Mouse (Mus musculus) testis, postnatal 14 days (tissue): ENCODE results near the gene Smox.
"Not testable (repeated sequence)": the region's sequence is repeated elsewhere in the genome, so short reads cannot be mapped to it uniquely, and the experiment has no call there.

Source experiments
- DNase-seq: peaks from one replicate; pipeline ENCODE4 v3.0.0; 2021; ENCODE audit warnings: low spot score

The Smox gene

DNA sequence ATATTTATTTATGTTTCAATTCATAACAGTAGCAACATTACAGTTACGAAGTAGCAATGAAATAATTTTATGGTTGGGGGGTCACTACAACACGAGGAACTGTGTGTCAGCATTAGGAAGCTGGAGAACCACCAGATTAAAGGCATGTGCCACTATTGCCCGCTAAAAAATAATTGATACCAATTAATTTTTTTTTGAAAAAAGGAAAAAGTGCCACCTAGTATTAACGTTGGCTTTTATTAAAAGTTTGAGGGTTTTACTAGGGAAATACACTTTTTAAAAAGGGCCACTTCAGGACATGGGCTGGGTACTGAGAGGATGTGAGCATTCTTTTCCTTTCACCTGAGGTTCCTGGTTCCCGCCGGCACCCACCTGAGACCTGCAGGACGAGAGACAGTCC lies at the start of gene Smox:
Smox (plus strand) TSS at position 301 of the 400 bp plus-strand sequence.
- no peak for DNase-seq

DNA sequence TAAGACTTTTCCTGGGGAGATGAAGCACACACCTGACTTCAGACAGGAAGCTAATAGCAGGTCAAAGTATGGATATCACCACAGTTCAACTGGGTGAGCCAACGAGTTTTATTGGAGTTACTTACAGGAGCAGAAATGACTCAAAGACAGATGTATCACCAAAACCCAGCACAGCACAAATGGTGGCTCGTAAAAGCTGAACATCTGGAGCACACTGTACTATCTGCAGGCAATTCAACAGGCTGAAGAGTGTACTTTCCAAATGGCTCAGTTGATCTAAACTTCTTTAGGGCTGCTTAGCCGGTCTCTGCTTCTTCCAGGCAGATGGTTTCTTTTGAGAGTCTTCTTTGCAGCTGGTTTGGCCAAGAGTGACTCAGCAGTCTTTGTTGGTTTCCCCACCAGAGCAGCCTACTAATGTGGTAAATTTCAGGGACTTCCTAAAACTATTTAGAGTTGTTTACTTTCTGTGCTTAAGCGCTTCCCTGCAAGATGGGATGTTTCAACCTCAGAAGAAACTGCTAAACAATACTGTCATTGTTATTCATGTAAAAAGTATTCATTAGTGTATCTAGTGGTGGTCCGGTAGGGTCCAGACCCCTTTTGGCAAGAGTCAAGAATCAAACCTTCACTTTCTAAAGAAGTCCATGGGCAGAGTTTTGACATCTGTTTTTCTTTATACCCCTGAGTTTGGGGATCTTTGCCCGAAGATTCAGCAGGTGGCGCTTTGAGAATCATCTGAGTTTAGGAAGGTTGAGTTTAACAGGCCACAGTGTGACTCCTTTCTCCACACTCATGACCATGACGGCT lies 48.0 kb upstream of the Smox start:
- no peak for DNase-seq

DNA sequence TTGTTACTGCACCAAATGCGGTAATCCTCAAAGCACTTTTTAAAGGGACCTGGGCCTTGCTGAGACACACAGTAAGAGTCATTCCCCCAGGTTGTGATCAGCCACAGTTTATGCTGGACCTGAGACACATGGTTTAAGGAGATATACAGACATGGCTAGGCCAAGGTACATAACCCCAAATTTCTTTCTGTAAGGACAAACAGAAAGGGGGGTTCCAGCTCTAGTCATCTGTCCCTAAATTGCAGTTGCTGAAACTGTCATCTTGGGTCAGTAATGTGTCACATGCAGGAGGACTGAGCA lies 47.5 kb upstream of the Smox start:
- no peak for DNase-seq

DNA sequence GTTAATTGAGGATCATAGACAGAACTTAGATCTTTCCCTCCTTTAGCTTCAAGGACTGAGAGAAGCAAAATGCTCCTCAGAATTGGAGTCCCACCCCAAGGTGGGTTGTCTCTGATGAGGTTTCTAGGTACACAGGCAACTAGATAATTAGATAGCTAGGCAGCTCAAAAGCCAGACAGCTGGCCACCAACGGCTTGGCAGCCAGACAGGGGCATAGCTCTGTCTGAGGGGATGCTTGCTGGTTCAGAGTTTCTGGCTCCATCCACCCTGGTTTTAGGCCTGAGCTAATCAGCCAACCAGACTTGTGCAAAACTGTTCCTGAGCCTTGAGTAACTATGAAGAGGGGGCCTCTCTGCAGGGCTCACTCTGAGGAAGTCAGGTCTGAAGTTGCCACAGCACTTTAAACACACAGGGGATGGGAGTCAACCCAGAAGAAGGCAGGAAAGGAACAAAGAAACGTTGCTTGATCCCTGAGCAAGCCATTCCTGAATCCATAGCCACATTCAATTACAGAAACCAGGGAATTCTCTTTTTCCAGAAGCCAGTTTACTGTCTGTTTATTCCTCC lies 44.8 kb upstream of the Smox start:
- DNase-seq, result no peak

DNA sequence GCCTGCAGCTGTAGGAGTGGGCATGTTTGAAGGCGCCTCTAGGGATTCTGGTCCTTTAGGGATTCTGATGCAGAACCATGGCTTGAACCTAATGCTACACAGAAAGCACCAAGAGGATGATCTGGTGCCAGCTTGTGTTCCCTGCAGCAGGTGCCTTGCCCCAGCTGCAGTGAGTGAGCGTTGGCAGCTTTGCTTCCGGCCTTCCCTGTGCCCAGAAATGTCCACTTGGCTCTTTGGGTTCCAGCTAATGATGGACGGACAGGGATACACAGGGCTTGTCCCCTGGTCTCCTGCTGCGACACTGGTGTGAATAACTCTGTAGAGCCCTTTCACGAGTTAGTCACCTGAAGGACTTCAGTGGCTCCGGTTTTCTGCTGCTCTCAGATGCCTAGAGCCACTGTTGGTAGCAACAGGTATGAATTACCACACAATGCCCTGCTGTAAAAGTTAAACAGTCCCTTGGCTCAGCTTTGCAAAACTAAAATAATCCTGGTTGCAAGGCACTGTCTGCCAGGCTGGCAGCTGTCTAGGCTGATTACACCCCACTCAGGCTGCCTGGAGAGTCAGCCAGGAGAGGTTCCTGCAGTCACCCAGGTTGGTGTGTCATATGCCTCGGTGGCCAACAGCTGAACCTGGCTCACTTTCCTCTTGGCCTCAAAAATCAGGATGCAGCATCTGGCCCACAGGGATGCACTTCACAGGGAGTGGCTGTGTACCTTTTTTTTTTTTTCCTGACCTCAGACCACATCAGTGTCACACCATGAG lies 43.5 kb upstream of the Smox start:
- no peak for DNase-seq

DNA sequence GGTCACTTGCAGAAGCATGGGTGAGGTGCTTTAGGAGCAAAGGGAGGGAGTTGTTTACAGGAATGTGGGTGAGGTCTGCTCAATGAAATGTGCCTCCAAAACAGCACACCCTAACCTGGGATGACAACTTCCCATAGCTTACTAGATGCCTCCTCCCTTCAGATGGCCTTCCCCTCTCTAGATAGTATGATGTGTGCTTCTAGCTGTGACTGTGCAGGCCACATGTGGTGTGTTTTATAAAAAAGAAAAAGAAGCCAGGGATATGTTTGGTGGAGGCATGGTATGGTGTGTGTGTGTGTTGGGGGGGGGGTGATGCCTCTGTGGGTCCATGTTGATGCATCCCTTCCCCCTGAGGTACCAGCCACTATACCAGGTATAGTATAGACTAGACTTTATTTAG lies 42.9 kb upstream of the Smox start:
- DNase-seq, result no peak

DNA sequence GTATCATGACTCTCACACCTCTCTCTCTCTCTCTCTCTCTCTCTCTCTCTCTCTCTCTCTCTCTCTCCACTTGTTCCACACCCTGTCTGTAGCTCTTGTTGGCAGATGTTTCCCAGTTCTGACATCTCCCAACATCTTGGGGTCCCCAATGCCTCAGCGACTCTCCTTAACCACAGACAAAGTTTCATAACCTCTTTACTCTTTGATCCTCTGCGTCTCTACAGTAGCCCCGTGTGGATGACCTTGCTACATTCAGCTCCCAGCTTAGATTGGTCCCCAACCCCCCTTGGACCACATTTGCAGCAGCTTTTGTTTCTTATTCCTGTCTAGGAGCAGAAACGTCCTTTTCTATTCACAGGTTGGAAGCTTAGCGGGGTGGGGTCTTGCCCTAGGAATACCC lies 41.6 kb upstream of the Smox start:
- DNase-seq, result no peak

DNA sequence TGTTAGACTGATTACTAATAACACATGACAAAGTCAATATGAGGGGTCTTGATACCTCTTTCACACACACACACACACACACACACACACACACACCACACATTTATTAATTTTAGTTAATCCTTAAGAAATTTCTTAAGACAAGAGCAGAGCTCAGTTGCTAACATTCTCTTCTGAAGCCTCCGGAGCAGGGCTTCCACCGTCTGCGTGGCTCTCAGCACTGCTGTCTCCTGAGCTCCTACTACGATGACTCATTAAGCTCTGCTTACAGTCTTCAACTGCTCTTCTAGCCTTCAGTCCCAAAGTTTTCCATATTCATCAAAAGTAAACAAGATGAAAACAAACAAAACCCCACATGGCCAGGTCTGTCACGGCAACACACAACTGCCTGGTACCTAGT lies 40.8 kb upstream of the Smox start:
- DNase-seq, result no peak

DNA sequence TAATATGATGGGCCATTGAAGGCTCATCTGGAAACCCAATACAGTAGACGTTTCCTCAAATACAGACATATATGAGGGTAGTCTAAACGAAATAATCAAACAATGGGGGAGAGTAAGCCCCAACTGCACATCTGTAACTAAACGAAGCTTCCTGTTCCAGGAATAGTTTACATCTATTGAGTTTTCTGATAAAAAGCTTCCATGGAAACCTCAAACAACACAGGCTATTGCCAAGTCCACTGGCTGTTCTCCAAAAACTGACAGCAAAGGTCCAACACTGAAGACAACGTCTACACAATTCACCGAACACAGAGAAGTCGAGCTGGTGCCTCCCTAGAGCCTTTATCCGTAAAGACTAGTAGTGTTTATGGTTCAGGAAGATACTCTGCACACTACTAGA lies 33.6 kb upstream of the Smox start:
- no peak for DNase-seq

DNA sequence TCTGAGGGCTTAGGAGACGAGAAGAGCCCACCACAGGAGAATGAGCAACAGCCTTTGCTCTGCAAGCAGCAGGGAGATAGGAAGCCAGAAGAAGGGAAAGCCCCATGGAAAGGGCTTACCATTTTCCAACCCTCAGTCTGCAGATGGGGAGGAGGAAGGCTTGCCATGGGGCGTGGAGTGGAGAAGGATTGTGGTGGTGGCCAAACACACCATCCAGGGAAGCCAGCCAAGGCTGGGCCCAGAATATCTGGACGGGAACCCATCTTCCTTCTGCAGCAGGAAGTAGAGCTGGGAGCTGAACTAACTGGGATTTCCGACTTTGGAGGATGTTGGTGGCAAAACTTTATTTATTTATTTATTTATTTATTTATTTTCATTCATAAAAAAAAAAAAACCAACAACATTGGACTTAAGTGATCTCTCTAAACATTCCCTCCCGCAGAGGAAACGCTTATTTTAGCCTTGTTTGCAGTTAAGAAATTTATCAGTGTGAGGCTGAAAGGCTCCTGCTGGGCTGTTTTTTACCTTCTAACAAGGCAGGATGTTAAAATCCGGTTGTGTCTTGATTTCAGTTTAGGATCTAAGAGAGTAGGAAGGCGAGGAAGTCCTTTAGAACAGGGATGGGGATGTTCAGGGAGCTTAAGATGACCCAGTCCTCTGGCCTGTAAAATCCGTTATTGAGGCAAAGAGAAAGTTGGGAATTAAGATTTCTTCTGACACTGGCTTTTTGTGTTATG lies 30.2 kb upstream of the Smox start:
- no peak for DNase-seq

DNA sequence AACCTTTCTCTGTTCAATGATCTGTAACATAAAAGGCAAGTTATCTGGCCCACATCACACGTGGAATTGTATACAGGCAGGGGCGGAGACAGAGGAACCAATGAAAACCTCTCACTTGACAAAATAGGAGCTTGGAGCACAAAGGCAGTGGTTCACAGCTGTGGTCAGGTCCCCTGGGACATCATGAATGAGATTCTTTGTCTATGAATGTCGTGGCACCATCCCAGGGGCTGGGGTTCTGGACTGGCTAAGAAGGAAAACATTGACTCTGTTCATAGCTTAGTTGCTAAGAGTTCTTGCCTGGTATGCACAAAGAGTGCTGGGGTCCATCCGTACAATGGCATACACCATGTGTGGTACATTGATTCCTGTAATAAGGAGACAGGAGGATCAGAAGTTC lies 28.3 kb upstream of the Smox start:
- no peak for DNase-seq

DNA sequence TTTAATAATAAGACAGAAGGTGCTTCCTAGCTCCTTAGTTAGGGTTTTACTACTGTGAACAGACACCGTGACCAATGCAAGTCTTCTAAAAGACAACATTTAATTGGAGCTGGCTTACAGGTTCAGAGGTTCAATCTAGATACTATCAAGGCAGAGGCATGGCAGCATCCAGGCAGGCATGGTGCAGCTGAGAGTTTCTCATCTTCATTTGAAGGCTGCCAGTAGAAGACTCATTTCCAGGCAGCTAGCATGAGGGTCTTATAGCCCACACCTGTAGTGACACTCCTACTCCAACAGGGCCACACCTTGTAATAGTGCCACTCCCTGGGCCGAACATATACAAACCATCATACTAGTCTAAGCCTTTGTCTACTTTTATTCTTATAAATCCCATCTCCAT lies 27.1 kb upstream of the Smox start:
- no peak for DNase-seq

DNA sequence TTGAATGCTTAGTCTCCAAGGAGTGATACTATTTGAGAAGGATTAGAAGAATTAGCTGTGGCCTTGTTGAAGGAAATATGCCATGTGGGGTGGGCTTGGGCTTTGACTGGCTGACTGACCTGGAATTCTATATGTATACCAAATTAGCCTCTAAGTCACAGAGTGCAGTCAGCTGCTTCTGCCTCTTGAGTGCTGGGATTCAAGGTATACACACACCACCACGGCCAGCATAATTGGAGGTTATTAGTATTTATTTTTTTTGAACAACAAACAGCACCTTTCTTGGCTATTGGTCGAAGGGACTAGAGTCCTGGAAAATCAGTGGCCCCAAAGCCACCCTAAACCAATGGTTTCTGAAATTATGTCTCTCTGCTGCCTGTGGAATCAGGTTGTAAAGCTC lies 24.6 kb upstream of the Smox start:
- DNase-seq, result no peak

DNA sequence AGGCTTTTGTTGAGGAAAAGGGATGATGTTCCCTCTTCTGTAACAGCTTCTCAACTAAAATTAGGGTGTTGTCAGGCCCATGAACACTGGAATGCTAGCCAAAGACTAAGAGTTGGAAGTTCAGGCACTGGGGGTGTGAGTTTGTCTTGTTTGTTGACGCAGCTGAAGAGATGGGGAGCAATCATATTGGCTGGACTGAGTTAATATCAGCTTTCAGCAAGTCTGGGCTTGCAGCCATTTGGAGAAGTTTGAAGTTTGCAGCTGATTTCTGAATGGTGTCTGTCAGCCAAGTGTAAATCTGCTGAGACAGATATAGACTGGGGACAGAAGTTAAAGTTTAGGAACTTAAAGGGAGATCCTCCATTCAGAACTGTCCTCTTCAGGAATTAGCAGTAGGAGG lies 21.4 kb upstream of the Smox start:
- DNase-seq, result no peak

DNA sequence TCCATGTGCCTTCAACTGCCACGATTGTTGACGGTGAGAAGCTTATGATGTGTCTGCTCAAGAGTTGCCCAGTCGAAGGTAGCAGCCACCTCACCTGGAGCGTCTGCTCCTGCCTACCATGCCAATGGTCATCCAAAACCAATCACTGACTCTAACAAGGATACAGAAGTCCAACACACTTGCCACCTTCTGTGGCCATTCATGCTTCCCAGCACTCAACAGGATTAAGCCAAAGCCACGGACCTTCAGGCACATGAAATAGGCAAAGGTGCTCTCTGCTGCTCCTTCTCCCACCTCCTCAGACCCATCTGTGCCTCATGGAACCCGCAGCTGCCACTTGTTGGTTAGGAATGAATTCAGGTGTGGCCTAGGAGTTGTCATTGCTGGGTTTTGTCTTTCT lies 17.5 kb upstream of the Smox start:
- DNase-seq, result no peak

DNA sequence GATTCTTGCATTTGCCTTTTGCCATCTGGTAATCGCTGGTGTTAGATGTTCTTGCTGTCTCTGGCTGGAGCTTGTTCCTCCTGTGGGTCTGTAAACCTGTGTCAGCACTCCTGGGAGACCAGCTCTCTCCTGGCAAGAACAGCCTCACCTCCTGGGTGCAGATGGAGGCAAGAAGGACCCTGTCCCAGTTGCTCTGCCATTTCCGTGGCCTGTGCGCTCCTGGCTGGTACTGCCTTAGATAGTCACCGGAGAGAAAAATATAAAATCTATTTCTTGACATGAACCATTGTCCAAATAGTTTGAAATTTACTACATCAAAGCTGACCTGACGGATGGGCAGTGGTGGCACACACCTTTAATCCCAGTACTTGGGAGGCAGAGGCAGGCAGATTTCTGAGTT lies 14.2 kb upstream of the Smox start:
- DNase-seq, result not testable (repeated sequence)

DNA sequence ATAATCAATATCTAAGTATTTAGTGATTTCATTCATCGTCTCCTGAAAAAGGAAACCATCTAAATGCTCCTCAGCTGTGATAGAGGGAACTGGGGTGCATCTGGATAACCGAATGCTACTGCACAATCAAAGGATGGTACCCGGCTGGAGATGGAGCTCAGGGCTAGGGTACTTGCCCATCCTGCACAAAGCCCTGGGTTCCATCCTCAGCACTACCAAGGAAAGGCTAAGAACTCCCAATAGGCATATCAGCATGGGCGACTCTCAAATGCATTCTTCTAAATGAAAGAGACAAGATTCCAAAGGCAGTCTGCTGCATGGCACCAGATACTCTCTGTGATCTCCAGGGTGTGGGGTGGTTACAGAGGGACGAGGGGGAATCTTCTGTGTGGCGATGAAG lies 13.4 kb upstream of the Smox start:
- no peak for DNase-seq

DNA sequence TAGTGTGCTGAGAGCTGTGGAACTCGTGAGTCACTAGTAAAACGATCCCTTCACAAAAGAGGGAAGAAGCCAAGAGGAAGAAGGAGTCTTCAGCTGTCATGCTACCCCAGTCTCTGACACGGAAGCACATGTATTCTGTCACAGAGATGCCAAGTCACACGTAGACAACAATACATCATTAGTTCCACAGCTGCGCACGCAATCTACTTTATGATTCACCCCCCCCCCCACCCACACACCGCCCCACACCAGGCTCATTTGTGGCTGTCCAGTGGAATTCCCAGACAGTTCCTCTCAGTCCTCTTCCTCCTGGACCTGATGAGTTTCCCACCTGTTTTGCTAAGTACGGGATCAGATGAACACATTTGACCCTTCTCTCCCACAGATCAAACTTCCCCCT lies 12.9 kb upstream of the Smox start:
- DNase-seq, result no peak

DNA sequence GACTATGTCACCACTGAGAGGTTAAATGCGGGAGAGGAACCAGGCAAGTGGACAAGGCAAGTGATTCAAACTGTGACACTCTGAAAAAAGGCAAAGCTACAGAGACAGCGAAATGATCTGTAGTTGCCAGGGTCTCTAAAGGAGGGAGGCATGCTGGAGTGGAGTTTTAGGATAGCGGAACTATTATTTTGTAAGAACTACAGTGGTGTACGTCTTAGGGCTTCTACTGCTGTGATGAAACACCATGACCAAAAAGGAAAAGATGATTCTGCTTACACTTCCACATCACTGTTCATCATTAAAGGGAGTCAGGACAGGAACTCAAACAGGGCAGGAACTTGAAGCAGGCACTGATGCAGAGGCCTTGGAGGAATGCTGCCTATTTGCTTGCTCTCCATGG lies 12.4 kb upstream of the Smox start:
- DNase-seq, result no peak

DNA sequence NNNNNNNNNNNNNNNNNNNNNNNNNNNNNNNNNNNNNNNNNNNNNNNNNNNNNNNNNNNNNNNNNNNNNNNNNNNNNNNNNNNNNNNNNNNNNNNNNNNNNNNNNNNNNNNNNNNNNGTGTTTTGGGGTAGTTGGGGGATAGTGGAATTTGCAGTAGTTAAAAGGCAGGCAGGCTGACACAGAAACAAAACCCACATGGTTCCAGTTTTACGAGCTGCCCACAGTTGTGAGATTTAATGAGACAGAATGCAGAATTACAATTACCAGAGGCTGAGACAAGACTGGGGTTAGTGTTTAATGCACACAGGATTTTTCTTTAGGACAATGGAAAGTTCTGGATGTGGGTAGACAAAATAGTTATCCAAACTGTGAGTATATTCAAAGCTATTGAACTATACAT lies 9.6 kb upstream of the Smox start:
- no peak for DNase-seq

DNA sequence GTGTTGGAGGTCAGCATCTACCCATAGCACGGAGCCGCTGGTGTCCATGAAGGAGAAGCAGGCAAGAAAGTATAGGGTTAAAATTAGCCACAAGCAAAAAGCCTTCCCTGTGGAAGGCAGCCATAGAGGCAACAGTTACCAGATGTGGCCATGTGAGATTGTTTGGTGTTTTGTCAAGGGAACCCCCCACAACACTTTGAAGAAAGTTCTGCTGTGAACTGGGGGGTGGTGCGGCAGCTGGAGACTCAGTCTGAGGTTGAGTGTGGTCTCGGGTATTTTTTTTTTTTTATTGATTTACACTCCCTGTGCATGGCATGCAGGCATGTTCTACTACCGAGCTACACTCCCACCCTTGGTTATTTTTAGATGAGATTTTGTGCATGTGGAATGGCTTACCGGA lies 8.8 kb upstream of the Smox start:
- DNase-seq, result no peak

DNA sequence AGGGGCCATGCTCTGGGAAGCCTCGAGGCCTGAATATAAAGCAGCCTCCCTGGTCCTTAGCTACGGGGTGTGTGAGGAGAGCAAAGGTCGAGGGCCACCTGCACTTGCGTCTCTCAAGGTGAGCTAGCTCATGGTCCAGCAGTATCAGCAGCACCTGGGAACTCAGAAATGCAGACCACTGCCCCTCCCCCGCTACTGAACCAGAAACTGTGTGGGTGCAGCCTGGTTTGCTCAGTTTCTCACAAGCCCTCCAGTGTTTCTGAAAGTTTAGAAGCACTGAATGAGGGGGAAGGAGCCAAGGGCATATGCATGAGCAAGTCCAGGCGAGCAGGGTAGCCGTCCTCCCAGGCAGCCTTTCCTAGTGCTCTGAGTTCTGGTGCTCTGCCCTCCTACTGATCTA lies 7.7 kb upstream of the Smox start:
- DNase-seq, result no peak

DNA sequence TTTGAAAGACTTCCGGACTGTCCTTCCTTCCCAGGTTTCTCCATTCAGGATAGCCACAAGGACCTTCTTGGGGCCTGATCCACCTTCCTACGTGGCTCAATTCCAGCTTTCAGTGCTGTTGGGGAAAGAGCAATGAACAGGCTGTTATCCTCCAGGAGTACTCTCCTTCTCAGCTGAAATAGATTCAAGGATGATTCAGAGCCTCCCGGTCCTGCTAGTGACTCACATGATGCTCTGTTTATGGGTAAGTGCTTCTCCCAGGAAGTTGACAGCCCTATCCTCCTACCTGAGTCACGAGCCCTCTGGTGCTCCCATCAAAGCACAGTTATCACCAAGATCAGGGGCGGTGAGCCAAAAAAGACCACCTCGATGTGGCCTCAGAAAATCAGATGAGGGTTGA lies 7.1 kb upstream of the Smox start:
- DNase-seq, result no peak
